Mouse (Mus musculus) lung, adult 2 months (tissue): ENCODE measurements around the gene Ezh1. TPM values are rescaled to one million over a fixed set of nuclear protein-coding genes. Genes with fewer than 3 reads are reported as not detected.
A peak's percentile ranks its signal among the peaks of the same experiment; 100 is the strongest.

Source experiments
- DNase-seq: peaks from one replicate; pipeline ENCODE4 v3.0.0; 2022
- H3K4me1 ChIP-seq: fragments of 200-500 bp; 2 replicates; pipeline ENCODE4 v1.6.1; 2011; ENCODE audit warnings: low read length; ENCODE audit not compliant: control insufficient read depth, insufficient read depth
- H3K4me3 ChIP-seq: fragments of 200-500 bp; replicated peaks from 2 replicates; pipeline ENCODE3; 2011; ENCODE audit warnings: low read depth, mild to moderate bottlenecking, control low read depth, low read length; ENCODE audit errors: extremely low read depth
- CTCF ChIP-seq: fragments of 200-500 bp; IDR thresholded peaks from 2 replicates; pipeline ENCODE4 v1.5.1; 2011; ENCODE audit warnings: mild to moderate bottlenecking, low read length, control low read depth; ENCODE audit not compliant: insufficient read depth
- POLR2A ChIP-seq: fragments of 200-500 bp; IDR thresholded peaks from 2 replicates; pipeline ENCODE4 v1.6.1; 2011; ENCODE audit warnings: low read depth, mild to moderate bottlenecking, control low read depth, low read length, borderline replicate concordance; ENCODE audit errors: extremely low read depth
- WGBS: fragments of 180-500 bp; shearing (Covaris S2); methylation state at CpG from one replicate; pipeline ENCODE4 v1.1.7; 2018; 5-methylcytosine and 5-hydroxymethylcytosine counted together
- polyA plus RNA-seq: library from polyadenylated mRNA; depleted of rRNA; stranded (reverse); fragments of >200 nt; gene quantifications from 2 replicates; pipeline ENCODE4 v1.2.3, GENCODE M21; 2012

The Ezh1 gene
- polyA plus RNA-seq, 1 experiment = 50.1 TPM

GRCm38 (mm10) chr11:101247521-101248030, 21.3 kb upstream of the Ezh1 start:
- Histone ChIP-seq H3K4me1 (peaks cover under 1% of the 10 kb centered on the region), H3K4me3 (peak overlapping the region; percentile 66)
- TF ChIP-seq POLR2A = peak; percentile 41; the same call in 1 of the 2 replicates
- no peak for TF ChIP-seq CTCF
- DNase-seq = no peak
- WGBS = 61% methylated on average over 6 of the region's 6 CpGs

- TF ChIP-seq POLR2A (no peak), CTCF (no peak)
These were observed 20.4 kb upstream of the Ezh1 start for GRCm38 (mm10) chr11:101246702-101247012.

GRCm38 (mm10) chr11:101245855-101246701, 19.8 kb upstream of the Ezh1 start, which contains the start of gene Ramp2:
Ramp2 (plus strand) TSS chr11:101246028.
- TF ChIP-seq CTCF (no peak), POLR2A (peak; percentile 85)
- H3K4me1 ChIP-seq = no peaks in the 10 kb centered on the region; the same call in 1 of the 2 replicates
- peak within 1 kb of the TSS; percentile 66 for H3K4me3 ChIP-seq
- WGBS = 3% methylated on average over 62 of the region's 63 CpGs
- DNase-seq = peak; percentile 66

More at GRCm38 (mm10) chr11:101246702-101247012, 20.4 kb upstream of the Ezh1 start:
- Histone ChIP-seq H3K4me3 (peak overlapping the region; percentile 66), H3K4me1 (no peaks in the 10 kb centered on the region; the same call in 1 of the 2 replicates)
- WGBS = 14% methylated on average over 7 of the region's 7 CpGs
- no peak for DNase-seq

- WGBS = 41% methylated on average over 4 of the region's 4 CpGs
- Histone ChIP-seq H3K4me3 (no peak overlapping the region), H3K4me1 (no peaks in the 10 kb centered on the region; the same call in 1 of the 2 replicates)
- no peak for DNase-seq
- no peak for TF ChIP-seq CTCF
- no peak for TF ChIP-seq POLR2A
These were observed 18.8 kb upstream of the Ezh1 start for GRCm38 (mm10) chr11:101245071-101245470.

GRCm38 (mm10) chr11:101238071-101238647, 11.9 kb upstream of the Ezh1 start:
- Histone ChIP-seq H3K4me1 (peaks cover 2% of the 10 kb centered on the region; the same call in 1 of the 2 replicates), H3K4me3 (no peak overlapping the region)
- no peak for DNase-seq
- no peak for TF ChIP-seq CTCF
- TF ChIP-seq POLR2A = no peak
- WGBS = 22% methylated on average over 5 of the region's 5 CpGs

- Histone ChIP-seq H3K4me3 (no peak overlapping the region), H3K4me1 (peaks cover 2% of the 10 kb centered on the region; the same call in 1 of the 2 replicates)
- TF ChIP-seq POLR2A (no peak), CTCF (no peak)
- whole genome bisulfite sequencing = 91% methylated on average over 5 of the region's 5 CpGs
- DNase-seq = no peak
These were observed 10.5 kb upstream of the Ezh1 start for GRCm38 (mm10) chr11:101236782-101237181.

GRCm38 (mm10) chr11:101235429-101235828, 9.2 kb upstream of the Ezh1 start:
- no peak for DNase-seq
- TF ChIP-seq POLR2A = no peak
- TF ChIP-seq CTCF = no peak
- H3K4me3 ChIP-seq = no peak overlapping the region
- H3K4me1 ChIP-seq = peaks cover 2% of the 10 kb centered on the region; the same call in 1 of the 2 replicates

GRCm38 (mm10) chr11:101234124-101234523, 7.9 kb upstream of the Ezh1 start:
- Histone ChIP-seq H3K4me3 (no peak overlapping the region), H3K4me1 (peaks cover 6% of the 10 kb centered on the region)
- TF ChIP-seq POLR2A = no peak
- no peak for TF ChIP-seq CTCF
- DNase-seq = no peak

GRCm38 (mm10) chr11:101233240-101233639, 7.0 kb upstream of the Ezh1 start:
- WGBS = 34% methylated on average over 1 of the region's 1 CpGs
- TF ChIP-seq POLR2A = no peak
- no peak for TF ChIP-seq CTCF
- Histone ChIP-seq H3K4me3 (no peak overlapping the region), H3K4me1 (peaks cover 6% of the 10 kb centered on the region)
- no peak for DNase-seq
